Mouse (Mus musculus) left cerebral cortex, postnatal 4 days (tissue): ENCODE measurements around the gene Hes3. TPM values are rescaled to one million over a fixed set of nuclear protein-coding genes. Genes with fewer than 3 reads are reported as not detected.

ENCODE experiments used
- DNase-seq: peaks from one replicate; pipeline ENCODE4 v3.0.0-alpha.2; 2022
- intact Hi-C: fragments of 180-260 bp; cut with DNase I; formaldehyde crosslinking; loops from one replicate; pipeline ENCODE4 v1.15.1; 2025
- total RNA-seq, 2 experiments: library from RNA; stranded (reverse); gene quantifications; 2 replicates each; pipeline ENCODE4 v1.2.3; 2021

Gene Hes3
- total RNA-seq, 2 experiments from 2014 or later = 0.20 TPM; not detected in 1

DNA sequence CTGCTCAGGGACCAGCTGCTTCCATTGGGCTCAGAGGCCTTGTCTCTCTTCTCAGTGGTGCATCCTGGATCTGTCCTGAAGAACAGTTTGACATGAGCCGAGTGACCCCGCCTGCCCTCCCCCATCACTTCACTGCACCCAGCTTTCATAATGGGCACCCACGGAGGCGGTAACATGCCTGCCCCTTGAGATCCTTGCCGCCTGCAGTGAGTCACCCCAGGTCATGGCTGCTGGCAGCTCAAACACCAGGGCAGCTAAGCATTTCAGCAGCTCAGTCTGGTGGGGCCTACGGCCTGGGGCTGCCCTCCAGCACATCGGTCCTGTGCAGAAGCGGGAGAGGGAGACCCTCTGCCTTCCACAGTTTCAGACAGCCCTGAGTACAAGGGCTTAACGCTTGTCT is 16.1 kb upstream of the Hes3 start:
- no peak for DNase-seq
- intact Hi-C loops = no loop called here

GRCm38 (mm10) chr4:152305991-152306390 is 14.5 kb upstream of the Hes3 start:
- intact Hi-C loops = no loop called here
- no peak for DNase-seq

DNA sequence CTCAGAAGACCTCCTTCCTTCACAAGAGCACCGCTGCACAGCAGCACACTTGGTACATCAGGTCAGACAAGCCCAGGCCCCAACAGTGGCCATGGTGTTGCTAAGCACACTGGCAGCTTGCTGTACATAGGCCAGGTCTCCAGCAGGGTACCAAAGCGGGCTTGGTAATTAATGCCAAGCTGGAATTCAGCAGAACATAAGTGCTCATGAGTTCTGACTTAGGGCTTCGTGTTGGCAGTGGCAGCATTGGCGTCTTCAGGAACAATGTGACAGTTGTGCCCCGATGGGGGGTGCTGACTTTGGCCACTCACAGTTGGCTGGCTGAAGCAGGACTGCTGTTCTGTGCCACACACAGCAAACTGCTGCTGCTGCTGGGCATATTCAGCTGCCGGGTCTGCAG is 13.2 kb upstream of the Hes3 start:
- DNase-seq = peak; percentile 87
- intact Hi-C loops = no loop called here

GRCm38 (mm10) chr4:152303172-152303571 is 11.7 kb upstream of the Hes3 start:
- no peak for DNase-seq
- intact Hi-C loops = no loop called here

DNA sequence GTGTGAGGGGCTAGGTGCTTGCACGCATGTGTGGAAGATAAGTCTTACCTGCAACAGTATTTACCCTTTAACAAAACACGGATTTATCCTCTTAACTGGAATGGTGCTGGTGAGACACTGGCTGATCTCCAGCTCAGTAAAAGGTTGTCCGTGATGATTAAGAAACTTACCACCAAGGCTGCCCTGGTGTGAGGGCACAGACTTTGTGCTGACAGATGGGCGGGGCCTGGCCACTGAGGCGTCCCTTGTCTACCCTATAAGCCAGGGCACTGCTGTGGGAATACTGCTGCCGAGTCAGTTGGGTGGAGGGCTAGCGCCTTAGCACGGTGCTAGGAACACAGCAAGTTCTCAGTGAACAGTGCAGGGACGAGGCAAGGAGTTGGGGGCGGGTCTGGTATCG is 10.6 kb upstream of the Hes3 start:
- no peak for DNase-seq
- intact Hi-C loops = no loop called here

GRCm38 (mm10) chr4:152300375-152300774 is 8.9 kb upstream of the Hes3 start:
- intact Hi-C loops = no loop called here
- DNase-seq = peak; percentile 80

DNA sequence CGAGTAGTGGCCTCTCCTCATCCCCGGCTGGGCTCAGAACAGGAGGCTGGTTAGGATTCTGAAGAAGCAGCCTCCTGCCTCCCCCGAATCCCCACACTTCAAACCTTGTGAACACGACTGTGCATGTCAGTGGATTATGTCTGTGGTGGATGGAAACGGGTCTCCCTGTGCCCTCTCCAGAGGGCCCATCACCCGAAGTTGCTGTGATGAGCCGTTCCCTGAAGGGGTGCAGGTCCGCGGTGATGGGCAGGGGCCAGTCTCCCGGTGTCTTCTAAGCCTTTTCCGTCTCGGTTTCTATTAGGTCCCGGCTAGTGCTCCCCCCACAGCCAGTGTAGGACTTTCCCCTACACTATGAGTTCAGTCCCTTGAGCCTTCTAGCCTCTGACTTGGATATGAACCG is 7.4 kb upstream of the Hes3 start:
- intact Hi-C loops = no loop called here
- DNase-seq = no peak

GRCm38 (mm10) chr4:152296874-152297861 is 5.7 kb upstream of the Hes3 start, which contains the start of gene Icmt:
TSS of gene Icmt (plus strand) at chr4:152297227.
- DNase-seq = peak; percentile 100
- intact Hi-C loops = no loop called here

DNA sequence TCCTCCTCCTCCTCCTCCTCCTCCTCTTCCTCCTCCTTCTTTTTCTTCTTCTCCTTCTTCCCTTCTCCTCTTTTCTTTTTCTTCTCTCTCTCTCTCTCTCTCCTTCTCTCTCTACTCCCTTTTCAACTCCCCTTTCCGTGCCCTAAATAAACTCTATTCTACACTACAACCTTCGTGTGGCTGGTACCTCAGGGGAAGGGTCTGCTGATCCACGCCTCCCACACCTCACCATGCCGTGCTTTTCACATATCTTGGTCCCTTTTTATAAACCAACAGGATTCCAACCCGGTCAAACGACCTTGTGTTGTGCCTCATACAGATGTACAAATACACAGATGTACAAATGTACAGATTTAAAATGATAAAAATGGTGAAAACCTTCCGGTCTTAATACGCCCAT is 4.9 kb upstream of the Hes3 start:
- no peak for DNase-seq
- intact Hi-C loops = no loop called here

- DNase-seq = no peak
- intact Hi-C loops = no loop called here
Measured at GRCm38 (mm10) chr4:152295916-152296315, 4.5 kb upstream of the Hes3 start.

DNA sequence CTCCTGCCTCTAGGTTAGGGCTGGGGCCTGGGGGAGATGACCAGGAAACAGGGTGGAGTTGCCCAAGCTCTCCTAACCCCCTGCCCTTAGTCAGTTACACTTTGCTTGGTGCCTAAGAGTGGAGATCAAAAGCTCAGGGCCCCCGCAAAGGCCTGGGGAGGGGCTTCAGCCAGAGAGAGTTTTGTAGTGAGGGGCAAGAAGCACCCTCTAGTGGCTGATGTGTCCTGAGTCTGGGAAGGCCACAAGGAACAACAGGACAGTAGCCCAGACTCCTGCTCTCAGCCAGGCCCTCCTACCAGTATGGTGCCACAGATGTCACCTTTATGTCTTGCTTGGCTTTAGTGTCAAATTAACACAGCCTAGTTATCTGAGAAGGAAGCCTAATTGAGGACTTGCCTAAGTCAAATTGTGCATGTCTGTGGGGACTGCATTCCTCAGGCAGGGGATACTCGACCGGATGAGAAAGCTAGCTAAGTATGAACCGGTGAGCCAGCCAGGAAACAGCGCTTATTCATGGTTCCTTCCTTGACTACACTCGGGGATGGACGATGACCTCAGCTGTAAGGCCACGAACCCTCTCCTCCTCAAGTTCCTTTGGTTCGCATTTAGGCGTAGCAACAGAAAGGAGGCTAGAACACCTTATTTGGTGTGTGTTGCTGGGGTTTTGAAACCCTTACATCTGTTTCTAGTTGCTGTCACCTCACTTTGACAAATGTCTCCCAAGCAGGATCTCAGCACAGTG is 2.9 kb upstream of the Hes3 start:
- DNase-seq = no peak
- intact Hi-C loops = no loop called here

- DNase-seq = no peak
- intact Hi-C loops = no loop called here
Measured at GRCm38 (mm10) chr4:152292102-152292765, 772 bp upstream of the Hes3 start.

DNA sequence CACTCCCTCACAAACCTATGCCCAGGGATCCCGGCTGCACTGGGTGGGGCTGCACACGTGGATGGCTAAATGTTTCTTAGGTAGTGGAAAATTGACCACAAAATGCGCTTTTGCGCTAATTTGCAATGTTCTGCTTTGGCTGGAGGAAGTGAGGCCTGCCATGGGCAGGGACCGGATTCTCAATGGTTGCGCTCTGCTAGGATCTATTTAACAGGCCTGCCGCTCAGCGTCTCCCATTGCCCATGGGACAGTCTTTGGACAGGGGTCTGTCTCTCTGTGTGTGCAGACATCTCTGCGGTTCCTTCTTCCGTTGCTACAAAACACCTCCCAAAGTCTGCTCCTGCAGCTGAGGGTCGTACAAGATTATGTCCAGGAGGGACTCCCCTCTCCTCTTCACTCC is 471 bp downstream of the Hes3 start:
- DNase-seq = no peak
- intact Hi-C loops = no loop called here

GRCm38 (mm10) chr4:152290385-152290784 is 1.1 kb downstream of the Hes3 start:
- intact Hi-C loops = no loop called here
- no peak for DNase-seq

- intact Hi-C loops = loop anchor here (5.0 kb wide), 1 partner anchor 111 kb away; the partner anchor contains the start of gene Acot7
- DNase-seq = no peak
Measured at GRCm38 (mm10) chr4:152288398-152288945, 3.0 kb downstream of the Hes3 start.

DNA sequence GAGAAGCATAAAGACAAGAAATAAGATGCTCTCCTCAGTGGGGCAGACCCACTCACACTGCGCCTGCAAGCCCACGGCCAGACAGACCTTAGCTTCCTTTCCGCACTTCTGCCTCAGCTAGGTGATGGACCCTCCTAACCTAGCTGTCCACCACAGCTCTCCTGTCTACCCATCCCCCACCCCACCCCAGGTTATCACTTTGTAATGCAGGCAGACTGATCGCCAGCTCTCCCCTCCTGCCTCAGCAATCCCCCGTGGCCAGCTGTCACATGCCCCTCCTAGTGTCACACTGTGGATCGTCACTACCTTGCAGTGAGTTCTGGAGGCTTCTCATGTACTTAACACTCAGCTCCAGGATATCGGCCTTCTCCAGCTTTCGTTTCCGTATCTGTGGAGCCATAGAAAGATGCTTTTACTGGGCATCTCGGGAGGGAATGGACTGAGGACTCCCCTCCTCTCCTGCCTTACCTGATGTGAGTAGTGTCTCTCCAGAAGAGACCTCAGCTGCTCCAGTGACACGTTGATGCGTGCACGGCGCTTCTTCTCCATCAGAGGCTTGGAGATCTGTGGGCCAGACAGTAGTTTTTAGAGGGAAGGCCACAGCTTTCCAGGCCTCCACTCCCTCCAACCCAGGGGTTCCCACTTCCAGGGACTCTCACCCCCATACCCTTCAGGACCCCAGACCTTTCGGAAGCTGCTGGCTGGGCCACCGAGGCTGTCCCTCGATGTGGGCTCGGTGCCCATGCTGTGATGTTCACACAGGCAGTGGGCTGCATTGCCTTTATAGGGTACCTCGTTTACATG is 3.9 kb downstream of the Hes3 start:
- intact Hi-C loops = loop anchor here (5.0 kb wide), 1 partner anchor 110 kb away; the partner anchor contains the start of gene Acot7
- DNase-seq = no peak

DNA sequence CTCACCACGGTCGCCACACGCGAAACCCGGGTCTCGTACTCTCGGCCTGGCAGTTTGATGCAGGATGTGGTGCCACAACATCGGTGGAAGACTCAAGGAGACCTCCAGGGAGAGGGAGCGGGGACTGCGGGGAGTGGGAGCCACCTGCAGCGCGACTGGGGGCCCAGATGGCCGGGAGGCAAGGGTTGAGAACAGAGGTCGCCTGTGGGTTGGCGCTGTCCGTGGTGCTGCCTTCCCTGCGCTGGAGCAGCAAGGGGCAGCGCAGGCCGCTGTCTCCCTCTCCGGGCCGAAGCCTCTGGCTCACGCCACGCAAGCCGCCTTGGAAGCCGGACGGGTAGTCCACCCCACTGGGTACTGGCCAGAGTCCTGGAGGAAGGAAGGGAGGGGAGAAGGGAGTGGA is 4.6 kb downstream of the Hes3 start:
- no peak for DNase-seq
- intact Hi-C loops = loop anchor here (5.0 kb wide), 1 partner anchor 110 kb away; the partner anchor contains the start of gene Acot7

DNA sequence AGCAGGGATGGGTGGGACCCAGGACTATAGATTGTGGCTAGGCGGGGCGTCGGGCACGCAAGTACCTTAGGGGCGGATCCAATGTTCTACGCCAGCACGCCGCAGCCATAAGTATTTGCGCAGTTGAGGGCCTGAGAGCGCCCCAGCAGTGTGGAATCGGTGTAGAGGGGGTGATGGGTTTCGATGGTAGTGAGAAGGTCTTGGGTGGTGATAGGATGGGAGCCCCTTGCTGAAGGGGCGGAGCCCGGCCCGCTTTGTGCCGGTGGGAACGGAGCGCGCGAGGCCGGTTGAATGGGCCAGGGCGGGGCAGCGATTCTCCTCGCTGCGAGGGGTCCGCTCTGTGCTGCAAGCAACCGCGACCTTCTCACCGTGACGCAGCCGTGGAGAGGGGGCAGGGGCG is 5.3 kb downstream of the Hes3 start:
- DNase-seq = no peak
- intact Hi-C loops = loop anchor here (5.0 kb wide), 1 partner anchor 109 kb away; the partner anchor contains the start of gene Acot7

GRCm38 (mm10) chr4:152285505-152285904 is 6.0 kb downstream of the Hes3 start:
- intact Hi-C loops = loop anchor here (5.0 kb wide), 1 partner anchor 108 kb away; the partner anchor contains the start of gene Acot7
- peak; percentile 67 for DNase-seq
